Mouse (Mus musculus) embryonic facial prominence, embryonic 14.5 days (tissue): ENCODE results near the gene Arhgef3. TPM values are rescaled to one million over a fixed set of nuclear protein-coding genes. Genes with fewer than 3 reads are reported as not detected.

Experiments used
- ATAC-seq: fragments of 200-750 bp; cut with Nextera tagmentation; 2 replicates; pipeline ENCODE4 v1.8.0; 2017; ENCODE audit warnings: low read depth, moderate number of reproducible peaks, moderate TSS enrichment
- DNase-seq: peaks from one replicate; pipeline ENCODE4 v3.0.0-alpha.2; 2015; ENCODE audit warnings: low spot score
- H3K27ac ChIP-seq: fragments of 300-500 bp; sonication (generic); replicated peaks from 2 replicates; pipeline ENCODE4 v1.5.1; 2014; ENCODE audit warnings: low read depth, mild to moderate bottlenecking, low read length, moderate library complexity
- H3K27me3 ChIP-seq: fragments of 300-500 bp; sonication (generic); replicated peaks from 2 replicates; pipeline ENCODE4 v1.6.1; 2014; ENCODE audit warnings: low read length; ENCODE audit not compliant: control insufficient read depth, insufficient read depth
- H3K36me3 ChIP-seq: fragments of 300-500 bp; sonication (generic); 2 replicates; pipeline ENCODE4 v1.6.1; 2014; ENCODE audit warnings: low read length, mixed read lengths; ENCODE audit not compliant: control insufficient read depth, insufficient read depth
- H3K4me1 ChIP-seq: fragments of 300-500 bp; sonication (generic); 2 replicates; pipeline ENCODE4 v1.6.1; 2014; ENCODE audit warnings: antibody characterized with exemption, low read length; ENCODE audit not compliant: control insufficient read depth, insufficient read depth
- H3K4me2 ChIP-seq: fragments of 300-500 bp; sonication (generic); 2 replicates; pipeline ENCODE4 v1.6.1; 2014; ENCODE audit warnings: low read depth, mild to moderate bottlenecking, low read length, moderate library complexity, mixed read lengths
- H3K4me3 ChIP-seq: fragments of 300-500 bp; sonication (generic); 2 replicates; pipeline ENCODE4 v1.5.1; 2014; ENCODE audit warnings: low read depth, mild to moderate bottlenecking, low read length
- H3K9ac ChIP-seq: fragments of 300-500 bp; sonication (generic); 2 replicates; pipeline ENCODE4 v1.6.1; 2014; ENCODE audit warnings: low read depth, mild to moderate bottlenecking, low read length, moderate library complexity, mixed read lengths
- H3K9me3 ChIP-seq: fragments of 300-500 bp; sonication (generic); 2 replicates; pipeline ENCODE4 v1.6.1; 2016; ENCODE audit warnings: low read length; ENCODE audit not compliant: control insufficient read depth
- WGBS: fragments of 180-500 bp; shearing (Covaris S2); extraction: QIAGEN DNeasy Blood & Tissue Kit; methylation state at CpG from one replicate; pipeline ENCODE4 v1.1.7; 2014; 5-methylcytosine and 5-hydroxymethylcytosine counted together
- polyA plus RNA-seq: library from polyadenylated mRNA; unstranded; fragments of >200 nt; fragmentation: Nextera tagmentation; extraction: Ambion mirVana; gene quantifications from 2 replicates; pipeline ENCODE4 v1.2.1, GENCODE M21; 2014

Gene Arhgef3
- polyA plus RNA-seq, 1 experiment from 2014 or later = 15.3 TPM

GRCm38 (mm10) chr14:27338034-27338708 is 223.5 kb downstream of the Arhgef3 start:
- peaks cover 8% of the 10 kb centered on the region for H3K27me3 ChIP-seq
- H3K4me3 ChIP-seq = peak overlapping the region; percentile 60
- no peak overlapping the region for H3K9ac ChIP-seq
- DNase-seq = peak; percentile 79
- no peaks in the 10 kb centered on the region for H3K36me3 ChIP-seq
- H3K4me2 ChIP-seq = peak overlapping the region; percentile 96
- no peak overlapping the region for H3K27ac ChIP-seq
- H3K4me1 ChIP-seq = peaks cover 11% of the 10 kb centered on the region
- no peaks in the 10 kb centered on the region for H3K9me3 ChIP-seq
- 34% methylated on average over 12 of the region's 12 CpGs for WGBS
- ATAC-seq = no peak

- Histone ChIP-seq H3K27ac (no peak overlapping the region), H3K4me1 (peaks cover 4% of the 10 kb centered on the region; the same call in 1 of the 2 replicates), H3K4me3 (no peak overlapping the region), H3K9me3 (no peaks in the 10 kb centered on the region), H3K9ac (no peak overlapping the region), H3K27me3 (peaks cover 8% of the 10 kb centered on the region), H3K36me3 (no peaks in the 10 kb centered on the region), H3K4me2 (no peak overlapping the region)
- ATAC-seq = no peak
- WGBS = 86% methylated on average over 5 of the region's 5 CpGs
- DNase-seq = no peak
Measured at GRCm38 (mm10) chr14:27340682-27341415, 226.2 kb downstream of the Arhgef3 start.

GRCm38 (mm10) chr14:27341486-27341885 is 226.8 kb downstream of the Arhgef3 start:
- no peak for ATAC-seq
- Histone ChIP-seq H3K27me3 (peaks cover 8% of the 10 kb centered on the region), H3K4me3 (no peak overlapping the region), H3K9me3 (no peaks in the 10 kb centered on the region), H3K36me3 (no peaks in the 10 kb centered on the region), H3K4me1 (no peaks in the 10 kb centered on the region), H3K27ac (no peak overlapping the region), H3K9ac (no peak overlapping the region), H3K4me2 (no peak overlapping the region)
- DNase-seq = no peak
- 72% methylated on average over 5 of the region's 5 CpGs for WGBS

GRCm38 (mm10) chr14:27342451-27342850 is 227.8 kb downstream of the Arhgef3 start:
- Histone ChIP-seq H3K27ac (no peak overlapping the region), H3K9me3 (no peaks in the 10 kb centered on the region), H3K27me3 (peaks cover 4% of the 10 kb centered on the region), H3K9ac (no peak overlapping the region), H3K36me3 (no peaks in the 10 kb centered on the region), H3K4me2 (no peak overlapping the region), H3K4me3 (no peak overlapping the region), H3K4me1 (no peaks in the 10 kb centered on the region)
- ATAC-seq (no peak), DNase-seq (no peak)
- 61% methylated on average over 2 of the region's 2 CpGs for WGBS

GRCm38 (mm10) chr14:27344250-27344990 is 229.7 kb downstream of the Arhgef3 start:
- DNase-seq = no peak
- 46% methylated on average over 4 of the region's 4 CpGs for whole genome bisulfite sequencing
- H3K27me3 ChIP-seq = no peaks in the 10 kb centered on the region

GRCm38 (mm10) chr14:27345051-27345885 is 230.6 kb downstream of the Arhgef3 start:
- 81% methylated on average over 7 of the region's 7 CpGs for WGBS
- ATAC-seq (no peak), DNase-seq (no peak)
- Histone ChIP-seq H3K4me2 (no peak overlapping the region), H3K4me1 (peaks cover 1% of the 10 kb centered on the region; the same call in 1 of the 2 replicates), H3K27me3 (no peaks in the 10 kb centered on the region), H3K9ac (no peak overlapping the region), H3K9me3 (no peaks in the 10 kb centered on the region), H3K36me3 (no peaks in the 10 kb centered on the region), H3K4me3 (no peak overlapping the region), H3K27ac (no peak overlapping the region)

More at GRCm38 (mm10) chr14:27344250-27344990, 229.7 kb downstream of the Arhgef3 start:
- H3K27ac ChIP-seq = no peak overlapping the region
- H3K4me2 ChIP-seq = no peak overlapping the region
- H3K4me3 ChIP-seq = no peak overlapping the region
- H3K36me3 ChIP-seq = no peaks in the 10 kb centered on the region
- no peak for ATAC-seq
- H3K9ac ChIP-seq = no peak overlapping the region
- H3K4me1 ChIP-seq = no peaks in the 10 kb centered on the region
- H3K9me3 ChIP-seq = no peaks in the 10 kb centered on the region

GRCm38 (mm10) chr14:27347224-27347623 is 232.5 kb downstream of the Arhgef3 start:
- ATAC-seq (no peak), DNase-seq (no peak)
- no peaks in the 10 kb centered on the region for H3K36me3 ChIP-seq
- 53% methylated on average over 3 of the region's 3 CpGs for WGBS
- H3K4me3 ChIP-seq = no peak overlapping the region
- H3K27me3 ChIP-seq = no peaks in the 10 kb centered on the region
- H3K4me2 ChIP-seq = no peak overlapping the region
- H3K9ac ChIP-seq = no peak overlapping the region
- no peak overlapping the region for H3K27ac ChIP-seq
- H3K9me3 ChIP-seq = no peaks in the 10 kb centered on the region
- peaks cover 13% of the 10 kb centered on the region for H3K4me1 ChIP-seq

GRCm38 (mm10) chr14:27347666-27348065 is 233.0 kb downstream of the Arhgef3 start:
- Histone ChIP-seq H3K36me3 (no peaks in the 10 kb centered on the region), H3K4me2 (no peak overlapping the region), H3K4me1 (peaks cover 18% of the 10 kb centered on the region), H3K9me3 (no peaks in the 10 kb centered on the region), H3K9ac (no peak overlapping the region), H3K4me3 (no peak overlapping the region), H3K27ac (no peak overlapping the region), H3K27me3 (no peaks in the 10 kb centered on the region)
- DNase-seq (no peak), ATAC-seq (no peak)
- 73% methylated on average over 5 of the region's 5 CpGs for WGBS
